Mouse (Mus musculus) MEL (cell line): ENCODE data around the gene Zfp961.

Experiments used
- CTCF ChIP-seq, 3 experiments: IDR thresholded peaks in 2 of 3; conservative IDR thresholded peaks in 1 of 3; 2 replicates each; pipeline ENCODE4 v1.5.1; 2011 to 2012; ENCODE audit warnings: low read length in 3 of 3, low read depth in 2 of 3, mild to moderate bottlenecking in 2 of 3, improper control_type of control experiment in 1 of 3, inconsistent platforms in 1 of 3, mixed read lengths in 1 of 3, moderate library complexity in 1 of 3; ENCODE audit not compliant: control insufficient read depth in 1 of 3, insufficient read depth in 1 of 3, poor library complexity in 1 of 3, severe bottlenecking in 1 of 3
- ELF1 ChIP-seq: IDR thresholded peaks from 2 replicates; pipeline ENCODE4 v1.6.1; 2014; ENCODE audit warnings: low read depth, mild to moderate bottlenecking, inconsistent platforms, low read length, improper control_type of control experiment, moderate library complexity
- GATA1 ChIP-seq: IDR thresholded peaks from 2 replicates; pipeline ENCODE4 v1.6.1; 2011; ENCODE audit warnings: low read depth, low read length, improper control_type of control experiment
- MAFK ChIP-seq: IDR thresholded peaks from 2 replicates; pipeline ENCODE4 v1.6.1; 2011; ENCODE audit warnings: low read depth, mild to moderate bottlenecking, low read length, improper control_type of control experiment, borderline replicate concordance
- MXI1 ChIP-seq: IDR thresholded peaks from 2 replicates; pipeline ENCODE4 v1.6.1; 2011; ENCODE audit warnings: mild to moderate bottlenecking, low read depth, low read length, improper control_type of control experiment
- POLR2A ChIP-seq, 2 experiments: IDR thresholded peaks; 2 replicates each; pipeline ENCODE4 v1.6.1; 2011 to 2012; ENCODE audit warnings: low read length in 2 of 2, mild to moderate bottlenecking in 2 of 2, control low read depth in 1 of 2, improper control_type of control experiment in 1 of 2, low read depth in 1 of 2, moderate library complexity in 1 of 2; ENCODE audit not compliant: control insufficient read depth in 1 of 2, insufficient read depth in 1 of 2, poor library complexity in 1 of 2
- USF1 ChIP-seq: IDR thresholded peaks from 2 replicates; pipeline ENCODE4 v1.6.1; 2014; ENCODE audit warnings: low read depth, mild to moderate bottlenecking, inconsistent platforms, low read length, improper control_type of control experiment, moderate library complexity
- USF2 ChIP-seq, 2 experiments: IDR thresholded peaks; 2 replicates each; pipeline ENCODE4 v1.6.1; 2011 to 2012; ENCODE audit warnings: improper control_type of control experiment in 2 of 2, low read length in 2 of 2, borderline replicate concordance in 1 of 2, inconsistent platforms in 1 of 2, low read depth in 1 of 2, mild to moderate bottlenecking in 1 of 2; ENCODE audit not compliant: insufficient read depth in 1 of 2
- ZKSCAN1 ChIP-seq: IDR thresholded peaks from 2 replicates; pipeline ENCODE4 v1.6.1; 2012; ENCODE audit warnings: low read depth, mild to moderate bottlenecking, inconsistent platforms, low read length, improper control_type of control experiment, moderate library complexity
- ZMIZ1 ChIP-seq: IDR thresholded peaks from 2 replicates; pipeline ENCODE4 v1.6.1; 2012; ENCODE audit warnings: low read depth, mild to moderate bottlenecking, inconsistent platforms, low read length, improper control_type of control experiment, moderate library complexity
- ZNF384 ChIP-seq: IDR thresholded peaks from 2 replicates; pipeline ENCODE4 v1.6.1; 2012; ENCODE audit warnings: low read depth, mild to moderate bottlenecking, inconsistent platforms, low read length, improper control_type of control experiment

GRCm38 (mm10) chr8:71948624-71949023, 2.2 kb upstream of the Zfp961 start:
- no peak for TF ChIP-seq ZNF384
- TF ChIP-seq USF1, result no peak
- TF ChIP-seq ELF1, result no peak
- no peak for TF ChIP-seq ZMIZ1
- TF ChIP-seq POLR2A (IDR thresholded peaks at IDR 0.05; ENCODE audit: control insufficient read depth in 1 of 2, insufficient read depth in 1 of 2, low read depth in 1 of 2, low read length in 2 of 2, poor library complexity in 1 of 2), result no peak
- TF ChIP-seq CTCF (IDR thresholded peaks at IDR 0.05 in 2 of 3, conservative IDR thresholded peaks at IDR 0.05 in 1 of 3; ENCODE audit: control insufficient read depth in 1 of 3, insufficient read depth in 1 of 3, low read depth in 2 of 3, low read length in 3 of 3, poor library complexity in 1 of 3, severe bottlenecking in 1 of 3), result no peak
- TF ChIP-seq ZKSCAN1, result no peak
- TF ChIP-seq MAFK, result no peak
- no peak for TF ChIP-seq MXI1
- TF ChIP-seq GATA1, result no peak
- no peak for TF ChIP-seq USF2 (IDR thresholded peaks at IDR 0.05; ENCODE audit: borderline replicate concordance in 1 of 2, insufficient read depth in 1 of 2, low read depth in 1 of 2, low read length in 2 of 2)
